Mouse (Mus musculus): ENCODE results near the gene Ergic1. TPM values are rescaled to one million over a fixed set of nuclear protein-coding genes. Genes with fewer than 3 reads are reported as not detected.

Gene Ergic1
- polyA plus RNA-seq, 1 experiment from 2014 or later, result 96.1 TPM

DNA sequence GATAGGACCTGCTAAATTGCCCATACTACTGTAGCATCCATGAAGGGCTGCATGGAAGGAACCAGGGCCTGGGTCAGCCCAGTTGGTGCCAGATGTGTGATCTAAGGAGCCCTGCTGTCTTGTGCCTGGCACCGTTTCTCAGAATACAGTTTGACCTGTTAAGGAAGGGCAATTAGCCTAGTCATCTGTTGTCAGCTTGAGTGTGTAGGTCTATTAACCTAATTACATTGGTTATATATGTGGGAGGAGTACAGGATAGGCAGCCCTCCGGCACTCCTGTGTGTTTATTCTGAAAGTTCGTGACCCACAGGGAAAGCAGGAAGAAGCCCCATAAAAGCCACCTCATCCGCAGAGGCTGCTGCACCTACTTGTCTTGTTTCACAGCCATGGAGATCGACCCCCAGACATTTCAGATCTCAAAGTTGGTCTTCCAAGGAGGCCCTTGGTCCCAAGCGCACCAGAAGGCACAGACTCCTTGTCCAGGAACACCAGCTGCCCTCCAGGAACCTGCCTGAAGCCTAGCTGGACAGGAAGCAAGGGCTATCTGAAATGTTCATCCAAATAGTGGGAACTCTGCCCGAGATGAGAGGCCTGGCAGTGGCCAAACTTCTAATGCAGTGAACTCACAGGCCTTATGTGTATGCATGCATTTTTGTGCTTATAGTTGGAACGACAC, 6.0 kb downstream of the Ergic1 start:
- Histone ChIP-seq H3K27me3 (replicated peaks; ENCODE audit: control insufficient read depth, insufficient read depth, low read length) (no peaks in the 10 kb centered on the region), H3K27ac (ENCODE audit: low read depth, low read length) (no peak overlapping the region), H3K4me2 (no peak overlapping the region), H3K9me3 (ENCODE audit: control insufficient read depth, low read length) (no peaks in the 10 kb centered on the region), H3K36me3 (ENCODE audit: control insufficient read depth, insufficient read depth, low read length) (peaks cover 22% of the 10 kb centered on the region), H3K4me1 (replicated peaks; ENCODE audit: control insufficient read depth, insufficient read depth, low read length) (peaks cover 32% of the 10 kb centered on the region), H3K4me3 (ENCODE audit: low read depth, low read length) (no peak overlapping the region), H3K9ac (ENCODE audit: low read depth, low read length) (no peak overlapping the region)
- no peak for ATAC-seq (replicated peaks; ENCODE audit: low FRiP score)
- no peak for DNase-seq (ENCODE audit: low spot score)
- WGBS, result 71% methylated on average over 8 of the region's 8 CpGs

DNA sequence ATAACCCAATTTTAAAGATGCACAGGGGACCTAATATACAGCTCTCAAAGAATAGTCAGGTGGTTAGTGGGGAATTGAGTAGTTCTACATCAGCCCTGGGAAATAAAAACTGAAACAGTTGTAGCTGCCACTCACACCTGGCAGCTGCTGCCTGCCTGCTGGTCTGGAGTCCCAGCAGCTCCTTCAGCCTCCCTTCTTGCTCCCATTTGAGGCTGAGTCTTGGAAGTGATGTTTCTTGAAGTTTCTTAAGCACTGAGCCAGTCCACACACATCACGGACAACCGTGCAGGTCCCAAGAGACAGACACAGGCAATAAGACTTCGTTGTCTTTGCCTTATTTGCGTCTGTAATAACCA, 6.5 kb downstream of the Ergic1 start:
- peaks cover 22% of the 10 kb centered on the region for H3K36me3 ChIP-seq (ENCODE audit: control insufficient read depth, insufficient read depth, low read length)
- no peak overlapping the region for H3K4me2 ChIP-seq
- no peak overlapping the region for H3K4me3 ChIP-seq (ENCODE audit: low read depth, low read length)
- H3K4me1 ChIP-seq (replicated peaks; ENCODE audit: control insufficient read depth, insufficient read depth, low read length), result peaks cover 26% of the 10 kb centered on the region
- H3K27ac ChIP-seq (ENCODE audit: low read depth, low read length), result no peak overlapping the region
- H3K27me3 ChIP-seq (replicated peaks; ENCODE audit: control insufficient read depth, insufficient read depth, low read length), result no peaks in the 10 kb centered on the region
- DNase-seq (ENCODE audit: low spot score) (no peak), ATAC-seq (replicated peaks; ENCODE audit: low FRiP score) (no peak)
- H3K9me3 ChIP-seq (ENCODE audit: control insufficient read depth, low read length), result no peaks in the 10 kb centered on the region
- 91% methylated on average over 4 of the region's 4 CpGs for WGBS
- no peak overlapping the region for H3K9ac ChIP-seq (ENCODE audit: low read depth, low read length)

- no peak for DNase-seq (ENCODE audit: low spot score)
- Histone ChIP-seq H3K4me3 (ENCODE audit: low read depth, low read length) (no peak overlapping the region), H3K4me2 (no peak overlapping the region), H3K9me3 (ENCODE audit: control insufficient read depth, low read length) (no peaks in the 10 kb centered on the region), H3K36me3 (ENCODE audit: control insufficient read depth, insufficient read depth, low read length) (peaks cover 22% of the 10 kb centered on the region), H3K27ac (ENCODE audit: low read depth, low read length) (0 out of 2 replicates have a peak overlapping the region, but pooled peaks have one; percentile 24), H3K4me1 (replicated peaks; ENCODE audit: control insufficient read depth, insufficient read depth, low read length) (peaks cover 22% of the 10 kb centered on the region), H3K27me3 (replicated peaks; ENCODE audit: control insufficient read depth, insufficient read depth, low read length) (no peaks in the 10 kb centered on the region), H3K9ac (ENCODE audit: low read depth, low read length) (no peak overlapping the region)
- WGBS, result 85% methylated on average over 4 of the region's 4 CpGs
- no peak for ATAC-seq (replicated peaks; ENCODE audit: low FRiP score)
These were observed 8.5 kb downstream of the Ergic1 start for GRCm38 (mm10) chr17:26569594-26570350.

DNA sequence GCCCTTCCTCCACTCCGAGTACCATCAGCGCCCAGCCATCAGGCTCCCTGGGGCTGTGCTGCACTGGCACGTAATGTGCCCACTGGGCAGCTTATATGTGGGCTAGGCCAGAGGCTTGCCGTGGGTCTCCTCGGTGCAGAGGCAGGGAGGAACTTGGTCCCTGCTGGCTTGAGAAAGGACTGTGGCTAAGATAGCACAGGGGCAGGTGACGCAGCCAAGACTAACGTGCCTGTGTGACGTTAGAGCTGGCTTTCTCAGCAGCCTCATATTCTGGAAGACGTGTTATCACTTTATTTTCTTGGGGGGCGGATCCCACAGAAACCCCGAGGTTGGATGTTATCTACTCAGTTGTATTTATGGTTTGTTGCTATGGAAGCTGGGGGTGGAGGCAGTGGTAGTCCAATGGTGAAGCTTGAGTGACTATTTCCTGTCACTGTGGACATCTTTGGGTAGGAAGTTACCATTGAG, 9.4 kb downstream of the Ergic1 start:
- Histone ChIP-seq H3K4me2 (peak overlapping the region; percentile 14; the same call in 1 of the 2 replicates), H3K9me3 (ENCODE audit: control insufficient read depth, low read length) (no peaks in the 10 kb centered on the region), H3K27ac (ENCODE audit: low read depth, low read length) (no peak overlapping the region), H3K4me1 (replicated peaks; ENCODE audit: control insufficient read depth, insufficient read depth, low read length) (peaks cover 29% of the 10 kb centered on the region), H3K27me3 (replicated peaks; ENCODE audit: control insufficient read depth, insufficient read depth, low read length) (no peaks in the 10 kb centered on the region), H3K36me3 (ENCODE audit: control insufficient read depth, insufficient read depth, low read length) (peaks cover 20% of the 10 kb centered on the region), H3K9ac (ENCODE audit: low read depth, low read length) (0 out of 2 replicates have a peak overlapping the region, but pooled peaks have one; percentile 8), H3K4me3 (ENCODE audit: low read depth, low read length) (no peak overlapping the region)
- WGBS, result 61% methylated on average over 11 of the region's 11 CpGs
- DNase-seq (ENCODE audit: low spot score) (no peak), ATAC-seq (replicated peaks; ENCODE audit: low FRiP score) (peak; percentile 75)

DNA sequence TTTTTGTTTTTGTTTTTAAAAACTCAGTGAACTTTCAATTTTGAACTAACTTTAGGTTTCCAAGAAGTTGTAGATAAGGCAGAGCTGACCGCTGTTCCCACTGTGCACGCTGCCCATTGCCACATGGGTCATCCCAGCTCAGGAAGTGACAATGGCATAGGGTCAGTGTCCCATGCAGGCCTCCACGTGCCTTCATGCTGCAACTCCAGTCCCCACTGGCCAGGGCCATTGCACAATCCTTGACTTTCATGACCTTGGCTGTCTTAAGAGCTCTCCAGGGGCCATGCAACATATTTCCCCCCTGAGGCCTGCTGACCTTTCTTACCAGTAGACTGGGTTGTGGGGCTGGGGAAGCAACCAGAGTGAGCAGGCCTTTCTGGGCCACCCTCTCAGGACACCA, 10.1 kb downstream of the Ergic1 start:
- Histone ChIP-seq H3K36me3 (ENCODE audit: control insufficient read depth, insufficient read depth, low read length) (peaks cover 19% of the 10 kb centered on the region), H3K9me3 (ENCODE audit: control insufficient read depth, low read length) (no peaks in the 10 kb centered on the region), H3K4me2 (no peak overlapping the region), H3K27ac (ENCODE audit: low read depth, low read length) (no peak overlapping the region), H3K9ac (ENCODE audit: low read depth, low read length) (no peak overlapping the region), H3K4me1 (replicated peaks; ENCODE audit: control insufficient read depth, insufficient read depth, low read length) (peaks cover 35% of the 10 kb centered on the region), H3K4me3 (ENCODE audit: low read depth, low read length) (no peak overlapping the region), H3K27me3 (replicated peaks; ENCODE audit: control insufficient read depth, insufficient read depth, low read length) (no peaks in the 10 kb centered on the region)
- 67% methylated on average over 3 of the region's 3 CpGs for WGBS
- DNase-seq (ENCODE audit: low spot score) (no peak), ATAC-seq (replicated peaks; ENCODE audit: low FRiP score) (no peak)

GRCm38 (mm10) chr17:26572265-26572664, 11.0 kb downstream of the Ergic1 start:
- ATAC-seq (replicated peaks; ENCODE audit: low FRiP score) (no peak), DNase-seq (ENCODE audit: low spot score) (no peak)
- H3K27ac ChIP-seq (ENCODE audit: low read depth, low read length), result no peak overlapping the region; the same call in 1 of the 2 replicates
- peaks cover 34% of the 10 kb centered on the region for H3K4me1 ChIP-seq (replicated peaks; ENCODE audit: control insufficient read depth, insufficient read depth, low read length)
- H3K27me3 ChIP-seq (replicated peaks; ENCODE audit: control insufficient read depth, insufficient read depth, low read length), result no peaks in the 10 kb centered on the region
- H3K4me3 ChIP-seq (ENCODE audit: low read depth, low read length), result no peak overlapping the region
- no peaks in the 10 kb centered on the region for H3K9me3 ChIP-seq (ENCODE audit: control insufficient read depth, low read length)
- peaks cover 15% of the 10 kb centered on the region for H3K36me3 ChIP-seq (ENCODE audit: control insufficient read depth, insufficient read depth, low read length)
- H3K4me2 ChIP-seq, result no peak overlapping the region
- WGBS, result 91% methylated on average over 11 of the region's 11 CpGs
- H3K9ac ChIP-seq (ENCODE audit: low read depth, low read length), result no peak overlapping the region

DNA sequence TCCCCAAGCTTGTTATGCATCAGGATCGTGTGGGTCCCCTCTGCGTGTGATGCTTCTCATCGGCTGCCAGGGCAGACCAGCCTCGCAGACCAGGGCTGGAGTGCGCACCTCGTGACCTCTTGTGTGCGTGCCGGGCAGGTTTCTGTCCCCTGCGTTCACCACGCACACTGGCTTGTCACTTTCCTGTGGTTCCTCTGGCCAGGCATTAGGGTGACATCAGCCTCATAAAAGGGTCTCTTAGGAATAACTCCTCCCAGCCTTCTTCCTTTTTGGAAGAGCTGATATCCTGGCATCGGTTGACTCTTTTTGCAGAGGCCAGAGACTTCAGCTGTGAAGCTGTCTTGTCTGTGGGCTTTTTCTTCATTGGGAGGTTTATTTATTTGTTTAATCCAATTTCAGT, 12.8 kb downstream of the Ergic1 start:
- H3K4me3 ChIP-seq (ENCODE audit: low read depth, low read length), result no peak overlapping the region
- peaks cover 34% of the 10 kb centered on the region for H3K4me1 ChIP-seq (replicated peaks; ENCODE audit: control insufficient read depth, insufficient read depth, low read length)
- WGBS, result 89% methylated on average over 11 of the region's 11 CpGs
- no peak overlapping the region for H3K27ac ChIP-seq (ENCODE audit: low read depth, low read length)
- H3K9me3 ChIP-seq (ENCODE audit: control insufficient read depth, low read length), result no peaks in the 10 kb centered on the region
- H3K36me3 ChIP-seq (ENCODE audit: control insufficient read depth, insufficient read depth, low read length), result peaks cover 2% of the 10 kb centered on the region
- ATAC-seq (replicated peaks; ENCODE audit: low FRiP score) (no peak), DNase-seq (ENCODE audit: low spot score) (no peak)
- H3K9ac ChIP-seq (ENCODE audit: low read depth, low read length), result no peak overlapping the region
- H3K4me2 ChIP-seq, result no peak overlapping the region
- no peaks in the 10 kb centered on the region for H3K27me3 ChIP-seq (replicated peaks; ENCODE audit: control insufficient read depth, insufficient read depth, low read length)

GRCm38 (mm10) chr17:26574701-26575100, 13.4 kb downstream of the Ergic1 start:
- H3K27ac ChIP-seq (ENCODE audit: low read depth, low read length), result no peak overlapping the region
- peaks cover 34% of the 10 kb centered on the region for H3K4me1 ChIP-seq (replicated peaks; ENCODE audit: control insufficient read depth, insufficient read depth, low read length)
- no peak overlapping the region for H3K9ac ChIP-seq (ENCODE audit: low read depth, low read length)
- WGBS, result 83% methylated on average over 5 of the region's 5 CpGs
- H3K4me3 ChIP-seq (ENCODE audit: low read depth, low read length), result no peak overlapping the region
- no peak overlapping the region for H3K4me2 ChIP-seq
- DNase-seq (ENCODE audit: low spot score) (no peak), ATAC-seq (replicated peaks; ENCODE audit: low FRiP score) (no peak)
- peaks cover 2% of the 10 kb centered on the region; the same call in 1 of the 2 replicates for H3K36me3 ChIP-seq (ENCODE audit: control insufficient read depth, insufficient read depth, low read length)
- H3K9me3 ChIP-seq (ENCODE audit: control insufficient read depth, low read length), result no peaks in the 10 kb centered on the region
- no peaks in the 10 kb centered on the region for H3K27me3 ChIP-seq (replicated peaks; ENCODE audit: control insufficient read depth, insufficient read depth, low read length)

All from liver, embryonic 11.5 days (tissue).